Mouse (Mus musculus): Measurements from ENCODE around the gene Ccdc126. TPM values are rescaled to one million over a fixed set of nuclear protein-coding genes. Genes with fewer than 3 reads are reported as not detected.
A peak's percentile ranks its signal among the peaks of the same experiment; 100 is the strongest.
"Not testable (repeated sequence)": the region's sequence is repeated elsewhere in the genome, so short reads cannot be mapped to it uniquely, and the experiment has no call there.

Ccdc126 gene
- total RNA-seq (2021): 10 to 100 TPM; 10.1 to 16.1 TPM
- long read RNA-seq, experiment 1, transcript Ccdc126-201 (3 exons, 2,351 nt): major isoform, 17 of 17 reads
- long read RNA-seq, experiment 1, partial matches to known transcripts: 0 of 17 reads
- long read RNA-seq, experiment 1, other reads (novel, unspliced or antisense): 0 of 17 reads
- long read RNA-seq, experiment 2, transcript Ccdc126-201 (3 exons, 2,351 nt): major isoform, 82 of 87 reads
- long read RNA-seq, experiment 2, partial matches to known transcripts: 0 of 87 reads
- long read RNA-seq, experiment 2, other reads (novel, unspliced or antisense): 5 of 87 reads

DNA sequence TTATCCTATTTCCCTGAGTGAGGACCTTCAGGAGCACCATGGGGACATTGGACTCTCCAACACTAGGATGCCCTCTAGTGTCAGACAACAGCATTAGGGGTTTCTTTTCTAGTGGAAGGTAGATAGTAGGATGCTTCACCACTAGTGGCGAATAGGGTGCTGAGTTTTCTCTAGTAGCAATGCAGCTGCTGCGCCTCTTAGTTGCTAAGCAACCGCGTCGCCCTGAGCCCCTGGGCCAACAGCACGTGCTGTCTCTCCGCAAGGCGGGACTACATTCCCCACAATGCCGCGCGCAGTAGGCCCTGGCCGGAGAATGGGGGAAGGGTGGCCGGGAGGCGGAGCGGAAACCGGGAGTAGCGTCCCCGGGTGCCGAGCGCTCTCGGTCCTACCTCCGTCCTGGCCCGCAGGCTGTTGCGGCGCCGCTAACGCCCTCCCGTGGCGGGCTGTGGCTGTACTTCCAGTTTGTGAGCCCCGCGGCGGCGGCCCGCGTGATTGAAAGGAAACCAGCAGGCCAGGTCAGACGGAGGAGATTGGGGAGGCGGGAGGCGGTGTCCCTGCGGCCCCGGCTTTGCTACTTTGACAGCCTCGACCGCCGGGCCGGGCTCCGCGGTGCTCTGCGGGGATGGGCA, at the start of gene Ccdc126:
Ccdc126 (plus strand) TSS at position 309 of the 629 bp plus-strand sequence.
- DNase-seq (ENCODE audit: low spot score in 2 of 2): peak; percentile 95 to 98

DNA sequence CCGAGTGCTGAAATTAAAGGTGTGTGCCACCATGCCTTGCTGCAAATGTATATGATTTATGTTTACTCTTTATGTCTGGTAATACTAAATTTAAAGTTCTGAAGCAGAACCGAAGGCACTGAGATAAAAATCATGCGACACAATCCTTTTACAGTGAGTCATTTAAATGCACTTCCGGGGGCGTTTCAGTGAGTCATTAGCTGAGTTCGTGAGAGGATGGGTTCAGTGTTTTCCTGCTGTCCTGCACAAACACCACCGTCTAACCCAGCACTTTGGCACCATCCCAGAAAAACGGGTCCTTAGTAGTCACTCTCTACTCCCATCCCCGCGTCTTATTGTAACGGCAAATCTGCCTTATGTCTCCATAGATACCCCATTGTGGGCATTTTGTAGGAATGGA, 49.2 kb upstream of the Ccdc126 start:
- DNase-seq (ENCODE audit: low spot score in 2 of 2): no peak

DNA sequence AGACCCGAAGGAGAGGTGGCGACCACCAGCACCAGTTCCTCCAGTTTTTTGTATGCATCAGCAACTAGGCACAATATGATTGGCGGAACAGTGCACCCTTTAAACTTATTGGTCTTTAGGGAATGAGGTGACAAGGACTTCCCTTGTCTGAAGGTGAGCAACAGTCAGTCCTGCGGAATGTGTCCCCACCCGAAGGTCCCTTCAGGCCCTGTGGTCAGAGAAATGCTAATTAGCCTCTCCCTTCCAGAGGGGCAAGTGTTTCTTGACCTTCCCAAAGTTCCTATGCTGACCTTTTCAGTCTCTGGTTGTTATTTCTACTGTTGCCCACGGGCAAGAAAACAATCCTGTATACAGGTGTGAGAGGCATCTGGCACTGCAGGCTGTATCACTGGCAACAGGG, 47.3 kb upstream of the Ccdc126 start:
- DNase-seq (ENCODE audit: low spot score in 2 of 2): no peak

DNA sequence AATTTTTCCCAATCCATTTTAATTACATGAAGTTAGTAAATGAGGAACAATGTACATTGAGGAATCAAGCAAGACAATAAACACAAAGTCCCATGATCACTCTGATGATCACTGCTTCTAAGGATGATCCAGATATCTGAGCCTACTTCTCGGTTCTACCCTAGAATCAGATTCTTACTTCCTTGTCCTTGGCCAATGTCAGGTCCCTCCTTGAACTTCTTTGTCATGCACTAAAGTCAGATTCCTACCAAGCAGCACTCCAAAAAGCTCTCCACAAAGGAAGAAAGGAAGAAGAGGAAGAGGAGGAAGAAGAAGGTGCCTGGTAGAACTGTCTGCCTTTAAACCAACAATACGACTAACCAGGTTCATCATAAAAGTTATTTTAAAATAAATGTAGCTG, 46.2 kb upstream of the Ccdc126 start:
- DNase-seq (ENCODE audit: low spot score in 2 of 2): no peak

DNA sequence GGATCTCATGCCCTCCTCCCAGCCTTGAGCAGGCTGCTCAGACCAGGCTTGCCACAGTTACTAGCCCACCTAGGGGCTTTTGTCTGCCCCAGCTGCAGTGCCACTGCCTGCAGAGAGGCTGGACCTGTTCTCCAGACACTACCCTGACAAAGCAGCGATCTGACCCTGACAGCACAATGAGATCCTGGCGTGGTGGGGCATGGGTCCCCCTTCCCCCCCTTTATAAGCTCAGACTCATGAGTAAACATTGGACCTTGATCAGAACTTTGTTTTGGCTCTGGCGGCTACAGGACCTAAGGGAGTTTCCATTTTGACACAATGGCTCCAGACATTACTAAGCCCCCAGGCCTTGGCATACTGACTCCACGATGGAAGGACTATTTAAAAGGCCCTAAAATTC, 45.1 kb upstream of the Ccdc126 start:
- no peak for DNase-seq (ENCODE audit: low spot score in 2 of 2)

GRCm38 (mm10) chr6:49274416-49275091, 44.5 kb upstream of the Ccdc126 start:
- no peak for DNase-seq (ENCODE audit: low spot score in 2 of 2)

GRCm38 (mm10) chr6:49275296-49275695, 43.8 kb upstream of the Ccdc126 start:
- DNase-seq (ENCODE audit: low spot score in 2 of 2): no peak

DNA sequence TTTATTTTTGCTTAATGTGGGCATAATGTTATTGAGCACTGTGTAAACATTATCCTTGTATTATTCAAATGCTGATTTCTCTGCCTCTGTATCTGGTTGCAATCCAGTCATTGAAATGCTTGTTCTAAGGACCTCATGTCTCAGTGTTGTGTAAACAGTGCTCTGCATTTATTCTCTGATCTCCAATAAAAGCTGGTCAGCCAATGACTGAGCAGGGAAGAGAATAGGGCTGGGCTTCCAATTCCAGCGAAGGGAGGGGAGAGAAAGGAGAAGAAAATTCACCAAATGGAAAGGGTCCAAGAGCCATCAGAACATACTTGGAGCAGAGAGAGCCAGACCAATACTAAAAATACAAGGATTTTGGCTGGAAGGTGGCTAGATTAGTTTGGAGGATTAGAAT, 38.1 kb upstream of the Ccdc126 start:
- no peak for DNase-seq (ENCODE audit: low spot score in 2 of 2)

DNA sequence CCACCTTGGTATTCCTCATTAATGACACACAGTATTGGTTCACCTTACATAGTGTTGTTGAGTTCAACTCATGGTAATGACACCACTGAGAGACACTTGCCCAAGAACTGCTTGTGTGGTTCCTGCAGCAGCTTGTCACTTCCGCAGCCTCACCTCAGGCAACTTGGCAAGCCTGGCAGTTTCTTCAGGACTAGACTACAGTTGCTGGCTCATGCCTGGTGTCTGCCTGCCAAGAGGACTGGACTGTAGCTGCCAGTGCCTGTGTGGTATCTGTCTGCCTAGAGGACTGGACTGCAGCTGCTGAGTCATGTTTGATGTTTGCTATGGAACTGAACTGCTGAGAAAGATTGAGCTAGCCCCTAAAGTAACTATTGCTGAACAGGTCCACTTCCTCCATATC, 37.0 kb upstream of the Ccdc126 start:
- no peak for DNase-seq (ENCODE audit: low spot score in 2 of 2)

DNA sequence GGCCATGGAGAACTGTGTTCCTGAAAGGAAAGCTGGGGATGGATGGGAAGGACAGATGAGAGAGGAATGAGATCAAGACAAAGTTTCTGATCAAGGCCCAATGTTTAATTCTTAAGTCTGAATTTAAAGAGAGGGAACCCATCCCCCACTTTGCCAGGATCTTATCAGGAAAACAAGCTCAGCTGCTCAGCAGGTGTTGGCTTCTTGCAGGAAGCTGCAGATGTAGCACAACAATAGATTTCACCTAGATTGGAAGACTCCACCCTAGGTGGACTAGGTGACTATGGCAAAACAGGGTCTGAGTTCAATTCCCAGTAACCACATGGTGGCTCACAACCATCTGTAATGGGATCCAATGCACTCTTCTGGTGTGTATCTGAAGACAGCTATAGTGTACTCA, 20.8 kb upstream of the Ccdc126 start:
- DNase-seq (ENCODE audit: low spot score in 2 of 2): no peak

DNA sequence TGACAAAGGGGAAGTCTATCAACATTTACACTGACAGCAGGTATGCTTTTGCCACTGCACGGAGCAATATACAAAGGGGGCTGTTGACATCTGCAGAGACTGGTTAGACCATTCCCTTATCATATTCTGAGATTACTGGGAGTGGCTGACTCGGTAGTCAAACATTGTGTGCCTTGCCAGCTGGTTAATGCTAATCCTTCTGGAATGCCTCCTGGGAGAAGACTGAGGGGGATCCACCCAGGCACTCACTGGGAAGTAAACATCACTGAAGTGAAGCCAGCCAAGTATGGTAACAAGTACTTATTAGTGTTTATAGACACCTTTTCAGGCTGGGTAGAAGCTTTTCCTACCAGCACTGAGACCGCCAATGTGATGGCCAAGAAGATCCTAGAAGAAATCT, 4.3 kb upstream of the Ccdc126 start:
- DNase-seq (ENCODE audit: low spot score in 2 of 2): not testable (repeated sequence)

DNA sequence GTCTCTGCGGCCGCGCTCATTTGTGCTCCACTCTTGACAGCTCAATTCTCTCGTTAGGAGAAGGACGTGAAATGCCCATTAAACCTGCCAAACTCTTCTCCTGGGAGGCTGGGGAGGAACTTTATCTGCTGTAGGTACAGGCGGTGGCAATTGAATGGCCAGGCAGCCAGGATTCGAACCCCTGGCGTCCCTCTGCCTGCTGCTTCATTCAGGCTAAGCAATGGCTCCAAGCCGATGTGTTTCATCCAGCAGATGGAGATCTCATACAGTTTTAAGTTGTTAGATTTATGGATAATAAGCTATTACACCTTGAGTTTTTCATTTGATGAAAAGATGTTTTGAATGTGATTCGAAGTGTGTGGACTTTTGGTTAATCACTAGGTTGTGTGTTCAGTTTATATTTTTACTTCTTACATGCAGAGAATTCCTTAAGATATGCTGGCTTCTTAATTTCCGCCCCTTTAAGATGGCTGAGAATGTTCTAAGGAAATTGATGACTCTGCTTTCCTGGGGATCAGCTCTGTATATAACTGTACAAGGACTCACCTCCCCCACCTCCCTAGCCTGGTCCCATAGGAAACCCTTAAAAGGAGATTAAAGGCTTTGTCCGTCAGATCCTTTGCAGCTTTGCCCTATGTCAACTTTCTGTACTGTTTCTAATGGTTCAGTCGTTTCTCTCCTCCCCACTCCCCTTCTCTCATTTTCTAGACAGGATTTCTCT, 681 bp downstream of the Ccdc126 start:
- DNase-seq (ENCODE audit: low spot score in 2 of 2): no peak

DNA sequence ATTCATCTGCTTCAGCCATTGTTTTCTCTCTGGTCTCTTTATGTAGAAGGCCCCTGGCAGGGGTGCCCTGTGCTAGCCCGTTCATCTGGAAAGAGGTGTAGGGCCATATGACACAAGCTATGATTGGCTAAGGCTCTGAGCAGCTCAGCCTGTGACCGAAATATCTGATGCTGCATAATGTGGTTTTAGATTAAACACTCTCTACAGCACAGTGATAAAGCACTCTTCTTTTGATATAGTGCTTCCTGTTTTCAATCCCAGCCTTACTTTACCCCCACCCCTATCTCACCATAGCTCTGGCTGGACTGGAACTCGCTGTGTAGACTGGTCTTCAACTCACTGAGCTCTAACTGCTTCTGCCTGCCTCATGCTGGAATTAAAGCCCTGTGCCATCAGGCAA, 2.3 kb downstream of the Ccdc126 start:
- no peak for DNase-seq (ENCODE audit: low spot score in 2 of 2)

GRCm38 (mm10) chr6:49322056-49322455, 3.0 kb downstream of the Ccdc126 start:
- DNase-seq (ENCODE audit: low spot score in 2 of 2): no peak

GRCm38 (mm10) chr6:49322986-49323385, 3.9 kb downstream of the Ccdc126 start:
- DNase-seq (ENCODE audit: low spot score in 2 of 2): no peak

GRCm38 (mm10) chr6:49324528-49324927, 5.5 kb downstream of the Ccdc126 start:
- DNase-seq (ENCODE audit: low spot score in 2 of 2): no peak

GRCm38 (mm10) chr6:49325294-49325693, 6.2 kb downstream of the Ccdc126 start:
- DNase-seq (ENCODE audit: low spot score in 2 of 2): no peak

- no peak for DNase-seq (ENCODE audit: low spot score in 2 of 2)
Measured at GRCm38 (mm10) chr6:49326846-49327245, 7.8 kb downstream of the Ccdc126 start.

DNA sequence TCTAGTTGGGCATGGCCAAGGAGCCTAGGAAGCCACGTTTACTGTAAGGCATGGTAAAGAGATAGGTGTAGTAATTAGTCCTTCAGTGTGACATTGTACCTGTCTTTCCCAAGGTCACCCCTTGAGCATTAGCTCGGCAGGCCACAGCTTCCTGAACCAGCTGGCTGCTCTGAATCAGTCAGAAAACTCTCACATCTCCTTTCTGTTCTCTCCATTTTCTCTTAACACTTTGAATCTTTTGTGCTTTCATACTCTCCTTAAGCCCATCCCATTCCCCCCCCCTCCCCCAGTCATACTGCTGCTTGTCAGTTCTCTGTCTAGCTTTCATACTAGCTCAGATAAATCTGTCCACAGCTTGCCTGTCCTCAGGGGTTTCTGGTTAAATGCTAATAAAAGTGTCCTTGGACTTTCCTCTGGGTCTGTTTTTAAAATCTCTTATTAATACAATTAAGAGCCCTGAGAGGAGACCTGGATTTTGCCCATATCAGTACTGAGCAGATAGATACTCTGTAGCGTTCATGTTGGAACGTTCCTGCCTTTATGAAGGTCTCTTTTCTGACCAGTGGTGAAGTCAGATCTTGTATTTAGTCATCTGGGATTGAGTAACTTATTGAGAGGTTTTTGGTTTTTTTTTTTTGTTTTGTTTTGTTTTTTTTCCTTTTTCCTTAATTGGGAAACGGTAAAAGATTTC, 12.4 kb downstream of the Ccdc126 start:
- no peak for DNase-seq (ENCODE audit: low spot score in 2 of 2)

DNA sequence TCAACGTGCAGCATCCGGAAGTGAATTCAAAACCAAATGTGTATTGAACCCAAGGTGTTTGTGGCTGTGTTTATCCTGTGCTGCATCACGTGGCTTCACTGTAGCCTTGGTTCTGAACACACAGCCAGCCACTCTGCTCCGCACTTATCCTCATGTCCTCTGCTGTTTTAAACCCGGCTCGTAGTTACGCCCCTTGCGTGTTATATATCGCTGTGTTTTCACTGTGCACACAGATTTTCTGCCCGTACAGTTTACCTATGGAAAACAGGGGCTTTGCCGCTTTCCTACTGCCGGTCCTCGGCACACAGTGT, 12.9 kb downstream of the Ccdc126 start:
- peak in 1 of 2 experiments; percentile 14 for DNase-seq (ENCODE audit: low spot score in 2 of 2)

DNA sequence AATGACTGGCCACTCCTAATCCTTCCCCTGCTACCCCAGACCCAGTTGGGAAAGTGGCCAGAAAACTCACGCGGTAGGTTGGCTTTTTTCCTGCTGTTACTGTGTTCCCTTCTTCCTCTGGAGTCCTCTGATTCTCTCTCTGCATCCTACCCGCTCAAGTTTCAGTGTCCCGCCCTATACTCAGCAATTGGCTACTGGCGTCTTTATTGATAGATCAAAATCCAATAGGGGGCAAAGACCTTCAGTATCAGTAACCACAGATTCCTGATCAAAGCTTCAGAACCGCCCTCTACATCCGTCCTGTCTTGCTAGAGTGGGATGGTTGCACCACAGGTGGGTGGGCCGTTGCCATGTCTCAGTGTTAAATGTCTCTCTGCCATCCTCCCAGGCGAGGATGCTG, 19.5 kb downstream of the Ccdc126 start:
- DNase-seq (ENCODE audit: low spot score in 2 of 2): no peak
